Mouse (Mus musculus) CD4-positive, CD25-positive, alpha-beta regulatory T cell, adult 9 weeks (primary cell): ENCODE results near the gene St7. TPM values are rescaled to one million over a fixed set of nuclear protein-coding genes. Genes with fewer than 3 reads are reported as not detected.

Source experiments
- polyA plus RNA-seq: library from polyadenylated mRNA; unstranded; fragments of 100-300 nt; shearing (Covaris generic); gene quantifications from one replicate; pipeline ENCODE4 v1.2.1, GENCODE M21; 2017

St7 gene
- polyA plus RNA-seq: 2.1 TPM

GRCm38 (mm10) chr6:17692647-17693046, at the start of gene St7:
Gene St7 (plus strand): TSS chr6:17692933.

Other genes with a start within 250 kb of the St7 start
- gene Met, start 229.1 kb upstream of the St7 start, polyA plus RNA-seq: not detected
- gene Capza2, start 56.7 kb upstream of the St7 start, polyA plus RNA-seq: 323 TPM